Mouse (Mus musculus) megakaryocyte, embryonic 14.5 days (primary cell): ENCODE measurements around the gene Gm17509.

ENCODE experiments used
- FLI1 ChIP-seq: IDR thresholded peaks from 2 replicates; pipeline ENCODE4 v1.6.1; 2012; ENCODE audit warnings: low read length, inconsistent platforms, mixed read lengths
- GATA1 ChIP-seq: IDR thresholded peaks from 3 replicates; pipeline ENCODE4 v1.6.1; 2012; ENCODE audit warnings: mixed read lengths, low read length, inconsistent platforms, borderline replicate concordance

- no peak for TF ChIP-seq GATA1
- TF ChIP-seq FLI1, result no peak
These were observed 4.0 kb downstream of the Gm17509 start for GRCm38 (mm10) chr13:117216752-117217363.
